Mouse (Mus musculus) lung, postnatal 0 days (tissue): ENCODE results near the gene Rasgrp2. TPM values are rescaled to one million over a fixed set of nuclear protein-coding genes. Genes with fewer than 3 reads are reported as not detected.

ENCODE experiments used
- ATAC-seq: fragments of 200-750 bp; cut with Nextera tagmentation; 2 replicates; pipeline ENCODE4 v1.8.0; 2017; ENCODE audit warnings: moderate library complexity
- DNase-seq: peaks from one replicate; pipeline ENCODE4 v3.0.0-alpha.2; 2016; ENCODE audit warnings: low spot score
- H3K27ac ChIP-seq: fragments of 300-500 bp; sonication (generic); 2 replicates; pipeline ENCODE4 v1.5.1; 2014; ENCODE audit warnings: antibody characterized with exemption, mild to moderate bottlenecking, low read length, mixed read lengths
- H3K27me3 ChIP-seq: fragments of 300-500 bp; sonication (generic); replicated peaks from 2 replicates; pipeline ENCODE4 v1.6.1; 2014; ENCODE audit warnings: low read length, mixed read lengths; ENCODE audit not compliant: insufficient read depth
- H3K36me3 ChIP-seq: fragments of 300-500 bp; sonication (generic); 2 replicates; pipeline ENCODE4 v1.6.1; 2014; ENCODE audit warnings: low read length, mixed read lengths; ENCODE audit not compliant: insufficient read depth
- H3K4me1 ChIP-seq: fragments of 300-500 bp; sonication (generic); 2 replicates; pipeline ENCODE4 v1.6.1; 2014; ENCODE audit warnings: antibody characterized with exemption, low read depth, low read length, mixed read lengths; ENCODE audit not compliant: insufficient read depth
- H3K4me2 ChIP-seq: fragments of 300-500 bp; sonication (generic); replicated peaks from 2 replicates; pipeline ENCODE4 v1.6.1; 2014; ENCODE audit warnings: low read depth, mild to moderate bottlenecking, low read length, moderate library complexity, mixed read lengths
- H3K4me3 ChIP-seq: fragments of 300-500 bp; sonication (generic); 2 replicates; pipeline ENCODE4 v1.5.1; 2014; ENCODE audit warnings: low read depth, low read length
- H3K9ac ChIP-seq: fragments of 300-500 bp; sonication (generic); replicated peaks from 2 replicates; pipeline ENCODE4 v1.6.1; 2014; ENCODE audit warnings: low read depth, mild to moderate bottlenecking
- H3K9me3 ChIP-seq: fragments of 300-500 bp; sonication (generic); 2 replicates; pipeline ENCODE4 v1.6.1; 2016; ENCODE audit warnings: low read length, mixed read lengths
- CTCF ChIP-seq: IDR thresholded peaks from 2 replicates; pipeline ENCODE4 v1.5.1; 2016; ENCODE audit warnings: antibody characterized with exemption, mild to moderate bottlenecking
- EP300 ChIP-seq: IDR thresholded peaks from 2 replicates; pipeline ENCODE4 v1.6.1; 2016; ENCODE audit warnings: antibody characterized with exemption, mild to moderate bottlenecking, control low read depth
- WGBS: fragments of 180-500 bp; shearing (Covaris S2); extraction: QIAGEN DNeasy Blood & Tissue Kit; methylation state at CpG from one replicate; pipeline ENCODE4 v1.1.7; 2014; 5-methylcytosine and 5-hydroxymethylcytosine counted together
- polyA plus RNA-seq: library from polyadenylated mRNA; unstranded; fragments of >200 nt; fragmentation: Nextera tagmentation; extraction: Ambion mirVana; gene quantifications from 2 replicates; pipeline ENCODE4 v1.2.1, GENCODE M21; 2015

Rasgrp2 gene
- polyA plus RNA-seq, 1 experiment from 2014 or later = 99.2 TPM

DNA sequence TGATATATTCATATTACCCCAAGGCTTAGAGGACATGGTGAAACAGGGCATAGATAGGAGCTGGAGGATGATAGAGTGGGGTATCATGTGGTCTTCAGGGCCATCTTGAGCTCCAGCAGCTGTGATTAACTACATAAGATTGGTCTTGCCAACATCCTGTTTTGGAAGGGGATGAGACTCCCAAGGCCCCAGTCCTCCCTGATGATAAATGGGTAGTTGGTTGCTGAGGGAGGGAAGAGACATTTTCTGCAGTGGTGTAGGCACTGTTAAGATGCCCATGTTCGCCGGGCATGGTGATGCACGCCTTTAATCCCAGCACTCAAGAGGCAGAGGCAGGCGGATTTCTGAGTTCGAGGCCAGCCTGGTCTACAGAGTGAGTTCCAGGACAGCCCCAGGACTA, 17.9 kb upstream of the Rasgrp2 start:
- H3K4me3 ChIP-seq = no peak overlapping the region
- ATAC-seq (no peak), DNase-seq (no peak)
- H3K9me3 ChIP-seq = no peaks in the 10 kb centered on the region
- no peak overlapping the region for H3K27ac ChIP-seq
- H3K27me3 ChIP-seq = no peaks in the 10 kb centered on the region
- WGBS = 95% methylated on average over 5 of the region's 5 CpGs
- H3K36me3 ChIP-seq = peaks cover 7% of the 10 kb centered on the region; the same call in 1 of the 2 replicates
- TF ChIP-seq CTCF (no peak), EP300 (no peak)
- no peak overlapping the region for H3K9ac ChIP-seq
- peaks cover 14% of the 10 kb centered on the region; the same call in 1 of the 2 replicates for H3K4me1 ChIP-seq
- H3K4me2 ChIP-seq = no peak overlapping the region

- DNase-seq (no peak), ATAC-seq (no peak)
- H3K9me3 ChIP-seq = no peaks in the 10 kb centered on the region
- no peak overlapping the region for H3K9ac ChIP-seq
- peaks cover 14% of the 10 kb centered on the region; the same call in 1 of the 2 replicates for H3K4me1 ChIP-seq
- no peak overlapping the region for H3K4me2 ChIP-seq
- H3K36me3 ChIP-seq = peaks cover 6% of the 10 kb centered on the region; the same call in 1 of the 2 replicates
- H3K4me3 ChIP-seq = no peak overlapping the region
- H3K27me3 ChIP-seq = no peaks in the 10 kb centered on the region
- H3K27ac ChIP-seq = no peak overlapping the region
- no peak for TF ChIP-seq CTCF
- TF ChIP-seq EP300 = no peak
- WGBS = 49% methylated on average over 4 of the region's 4 CpGs
Measured at GRCm38 (mm10) chr19:6382323-6382924, 16.7 kb upstream of the Rasgrp2 start.

- H3K4me2 ChIP-seq = no peak overlapping the region
- TF ChIP-seq EP300 (no peak), CTCF (no peak)
- DNase-seq (no peak), ATAC-seq (no peak)
- no peaks in the 10 kb centered on the region for H3K36me3 ChIP-seq
- H3K9ac ChIP-seq = no peak overlapping the region
- no peak overlapping the region for H3K4me3 ChIP-seq
- H3K27ac ChIP-seq = peak overlapping the region; percentile 52; the same call in 1 of the 2 replicates
- peaks cover 14% of the 10 kb centered on the region; the same call in 1 of the 2 replicates for H3K4me1 ChIP-seq
- H3K27me3 ChIP-seq = no peaks in the 10 kb centered on the region
- WGBS = 39% methylated on average over 5 of the region's 5 CpGs
- no peaks in the 10 kb centered on the region for H3K9me3 ChIP-seq
Measured at GRCm38 (mm10) chr19:6383470-6383869, 15.7 kb upstream of the Rasgrp2 start.

DNA sequence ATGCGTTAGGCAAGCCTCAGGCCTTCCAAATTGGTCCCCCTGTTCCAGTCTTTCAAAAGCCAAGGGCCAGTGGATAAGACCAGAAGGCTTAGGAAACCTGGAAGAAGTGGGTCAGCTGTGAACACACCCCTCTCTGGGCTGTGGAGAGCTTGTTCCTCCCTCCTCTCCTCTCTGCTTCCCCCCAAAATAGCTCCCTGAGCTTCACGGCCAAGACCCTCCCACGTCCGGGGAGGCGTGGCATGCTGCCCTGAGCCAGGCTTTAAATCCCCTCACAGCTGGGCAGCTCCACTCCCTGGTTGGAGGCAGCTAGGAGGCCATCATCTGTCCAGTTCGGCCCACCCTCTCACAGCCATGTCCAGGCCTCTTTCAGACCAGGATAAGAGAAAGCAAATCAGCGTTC, 15.0 kb upstream of the Rasgrp2 start, which contains the start of gene Pygm:
Pygm (plus strand) TSS at position 272 of the 400 bp plus-strand sequence.
- H3K9me3 ChIP-seq = no peaks in the 10 kb centered on the region
- H3K4me1 ChIP-seq = peaks cover 14% of the 10 kb centered on the region; the same call in 1 of the 2 replicates
- H3K4me2 ChIP-seq = peak within 1 kb of the TSS; percentile 36
- 0 out of 2 replicates have a peak within 1 kb of the TSS, but pooled peaks have one; percentile 26 for H3K9ac ChIP-seq
- DNase-seq (peak; percentile 77), ATAC-seq (peak; percentile 83)
- H3K27ac ChIP-seq = peak within 1 kb of the TSS; percentile 52
- 14% methylated on average over 7 of the region's 7 CpGs for whole genome bisulfite sequencing
- TF ChIP-seq CTCF (no peak), EP300 (no peak)
- H3K27me3 ChIP-seq = no peaks in the 10 kb centered on the region
- H3K4me3 ChIP-seq = no peak within 1 kb of the TSS
- no peaks in the 10 kb centered on the region for H3K36me3 ChIP-seq

- H3K9ac ChIP-seq = no peak overlapping the region
- no peaks in the 10 kb centered on the region for H3K36me3 ChIP-seq
- H3K4me2 ChIP-seq = peak overlapping the region; percentile 36
- H3K4me1 ChIP-seq = peaks cover 20% of the 10 kb centered on the region; the same call in 1 of the 2 replicates
- WGBS = 66% methylated on average over 11 of the region's 11 CpGs
- DNase-seq (no peak), ATAC-seq (no peak)
- H3K9me3 ChIP-seq = no peaks in the 10 kb centered on the region
- H3K27ac ChIP-seq = peak overlapping the region; percentile 52
- no peaks in the 10 kb centered on the region for H3K27me3 ChIP-seq
- no peak for TF ChIP-seq CTCF
- TF ChIP-seq EP300 = no peak
- H3K4me3 ChIP-seq = no peak overlapping the region
Measured at GRCm38 (mm10) chr19:6384954-6385353, 14.2 kb upstream of the Rasgrp2 start.

- H3K4me1 ChIP-seq = peaks cover 20% of the 10 kb centered on the region; the same call in 1 of the 2 replicates
- peak overlapping the region; percentile 36 for H3K4me2 ChIP-seq
- H3K4me3 ChIP-seq = no peak overlapping the region
- WGBS = 72% methylated on average over 5 of the region's 5 CpGs
- no peaks in the 10 kb centered on the region for H3K27me3 ChIP-seq
- no peak overlapping the region for H3K27ac ChIP-seq
- TF ChIP-seq CTCF = no peak
- TF ChIP-seq EP300 = no peak
- 0 out of 2 replicates have a peak overlapping the region, but pooled peaks have one; percentile 26 for H3K9ac ChIP-seq
- no peak for DNase-seq
- H3K9me3 ChIP-seq = no peaks in the 10 kb centered on the region
- no peaks in the 10 kb centered on the region for H3K36me3 ChIP-seq
- no peak for ATAC-seq
Measured at GRCm38 (mm10) chr19:6385419-6385818, 13.7 kb upstream of the Rasgrp2 start.
